Mouse (Mus musculus) common myeloid progenitor, adult 5-6 weeks (primary cell): ENCODE data around the gene Gpalpp1. TPM values are rescaled to one million over a fixed set of nuclear protein-coding genes. Genes with fewer than 3 reads are reported as not detected.

Experiments used
- ATAC-seq: replicated peaks from 2 replicates; pipeline ENCODE4 v1.8.0; 2016; ENCODE audit warnings: low read depth, mild to moderate bottlenecking, moderate TSS enrichment, inconsistent platforms; ENCODE audit not compliant: poor library complexity, severe bottlenecking
- total RNA-seq: library from RNA; stranded (forward); fragments of 200-1000, 187-1606 nt; gene quantifications from 2 replicates; pipeline ENCODE4 v1.2.3, GENCODE M21; 2017

The Gpalpp1 gene
- total RNA-seq, 1 experiment from 2014 or later, result 39.5 TPM

DNA sequence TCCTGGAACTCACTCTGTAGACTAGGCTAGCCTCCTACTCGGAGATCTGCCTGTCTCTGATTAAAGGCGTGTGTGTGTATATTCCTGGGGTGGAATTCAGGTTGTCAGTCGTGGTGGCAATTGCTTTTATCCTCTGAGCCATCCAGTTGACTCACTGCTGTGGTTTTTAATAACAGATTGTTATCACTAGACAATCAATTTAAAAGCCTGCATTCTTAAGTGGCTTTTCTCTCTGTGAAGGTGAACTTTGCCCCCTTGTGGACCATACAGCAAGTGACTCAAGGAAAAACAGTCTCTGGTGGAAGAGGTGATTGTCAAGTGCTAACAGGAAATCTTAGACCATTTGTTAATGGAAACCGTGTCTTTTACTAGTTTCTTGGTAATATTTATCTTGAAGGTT lies 8.4 kb upstream of the Gpalpp1 start:
- 0 out of 2 replicates have a peak, but pooled peaks have one; percentile 38 for ATAC-seq

DNA sequence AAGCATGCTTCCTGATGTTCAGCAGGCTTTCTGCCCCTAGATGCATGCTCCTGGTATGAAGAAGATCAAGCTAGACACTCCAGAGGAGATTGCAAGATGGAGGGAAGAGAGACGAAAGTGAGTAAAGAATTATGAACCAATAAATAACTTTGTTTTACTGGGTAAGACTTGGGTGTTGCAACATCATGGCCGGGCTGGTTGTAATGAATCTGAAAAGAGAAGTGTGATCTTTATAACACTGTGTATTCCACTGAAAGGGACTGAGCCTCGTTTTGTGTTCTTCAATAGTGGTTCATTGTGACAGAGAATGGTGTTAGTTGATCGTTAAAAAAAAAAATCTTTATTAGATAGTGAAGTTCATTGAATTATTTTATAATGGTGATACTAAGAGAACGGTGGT lies 5.2 kb upstream of the Gpalpp1 start:
- no peak for ATAC-seq

DNA sequence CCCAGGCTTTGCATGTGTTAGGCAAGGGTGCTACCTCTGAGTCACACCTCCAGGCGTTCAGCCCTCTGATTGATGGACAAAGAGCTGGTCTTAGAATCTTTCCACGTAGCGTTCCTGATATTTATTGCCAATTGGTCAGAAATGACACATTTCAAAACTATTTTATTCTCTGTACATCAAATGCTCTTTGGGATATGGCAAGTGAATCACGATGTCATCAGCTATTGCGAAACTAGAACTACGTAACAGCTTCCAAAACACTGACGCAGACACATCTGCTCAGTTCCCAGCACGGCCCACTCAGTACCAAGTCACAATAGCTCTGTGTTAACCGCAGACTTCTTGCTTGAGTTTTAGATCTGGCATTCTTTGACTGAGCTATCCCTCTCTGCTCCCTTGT lies 11.0 kb downstream of the Gpalpp1 start:
- ATAC-seq, result no peak

DNA sequence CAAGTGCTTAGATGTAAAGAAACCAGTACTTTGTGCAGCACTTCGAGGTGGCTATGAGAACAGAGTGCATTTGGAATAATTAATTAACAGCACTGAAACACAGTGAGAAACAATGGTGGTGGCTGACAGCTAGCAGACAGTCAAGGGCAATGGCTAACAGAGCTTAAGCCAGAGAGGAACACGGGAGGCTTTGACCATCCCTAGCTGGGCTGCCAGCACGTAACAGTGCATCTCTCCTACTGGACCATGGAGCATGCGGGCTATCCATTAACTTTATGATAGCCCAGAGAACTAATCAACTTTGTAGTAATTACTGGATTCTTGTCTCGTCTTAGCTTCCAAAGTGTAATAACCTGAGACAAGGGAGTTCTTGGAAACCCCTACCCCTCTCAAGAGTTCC lies 12.7 kb downstream of the Gpalpp1 start:
- no peak for ATAC-seq

- no peak for ATAC-seq
Measured at GRCm38 (mm10) chr14:76097244-76097643, 13.3 kb downstream of the Gpalpp1 start.

DNA sequence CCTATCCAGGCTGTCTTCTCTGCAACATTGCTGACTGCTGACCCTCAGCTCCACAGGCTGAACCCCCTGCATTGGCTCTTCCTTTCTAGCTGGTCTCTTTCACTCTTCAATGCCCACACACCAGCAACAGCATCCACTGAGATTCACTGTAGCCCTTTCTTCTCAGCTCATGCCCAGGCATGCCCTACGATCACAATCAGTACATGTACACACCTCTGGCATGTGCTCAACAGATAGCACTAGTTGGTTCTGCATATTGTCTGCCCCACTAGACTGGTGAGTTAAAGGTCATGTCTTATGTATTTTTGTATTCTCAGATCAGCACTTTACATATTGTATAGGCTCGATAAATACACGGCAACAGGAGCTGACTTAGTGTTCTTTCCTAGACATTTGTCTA lies 26.4 kb downstream of the Gpalpp1 start:
- no peak for ATAC-seq

- ATAC-seq, result no peak
Measured at GRCm38 (mm10) chr14:76082086-76082636, 28.4 kb downstream of the Gpalpp1 start.

DNA sequence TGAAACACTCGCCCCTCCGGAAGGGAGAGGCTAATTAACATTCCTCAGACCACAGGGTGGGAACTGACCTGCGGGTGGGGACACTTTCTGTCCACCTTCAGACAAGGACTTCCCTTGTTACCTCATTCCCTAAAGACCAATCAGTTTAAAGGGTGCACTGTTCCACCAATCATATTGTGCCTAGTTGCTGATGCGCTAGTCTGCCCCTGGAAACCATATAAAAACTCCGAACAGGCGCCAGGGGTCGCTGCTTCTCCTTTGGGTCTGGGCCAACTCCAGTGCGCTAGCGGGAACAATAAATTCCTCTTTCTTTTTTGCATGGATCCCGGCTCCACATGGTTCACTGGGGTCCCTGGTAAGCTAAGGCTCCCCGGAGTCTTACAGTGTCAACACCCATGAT lies 29.1 kb downstream of the Gpalpp1 start:
- no peak for ATAC-seq

- ATAC-seq, result peak; percentile 45; the same call in 1 of the 2 replicates
Measured at GRCm38 (mm10) chr14:76077088-76077491, 33.5 kb downstream of the Gpalpp1 start.

DNA sequence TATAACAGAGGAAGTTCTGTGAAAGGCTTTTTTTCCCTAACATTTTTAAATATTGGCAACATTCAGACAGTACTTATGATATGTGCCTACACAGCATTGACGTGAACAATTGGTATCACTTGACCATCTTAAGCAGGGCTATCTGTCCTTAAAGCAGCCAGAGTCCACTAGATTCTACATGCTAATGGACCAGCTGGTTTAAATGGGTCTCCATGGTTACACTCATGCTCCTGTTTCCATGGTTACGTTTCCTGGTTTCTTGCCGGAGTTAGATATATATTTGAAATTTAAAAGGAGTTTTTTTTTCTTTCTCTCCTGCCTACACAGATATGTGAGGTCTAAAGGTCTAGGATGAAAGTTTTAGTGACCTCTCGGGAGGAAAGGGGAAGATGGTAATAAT lies 34.0 kb downstream of the Gpalpp1 start:
- no peak for ATAC-seq

- ATAC-seq, result no peak
Measured at GRCm38 (mm10) chr14:76075721-76076120, 34.8 kb downstream of the Gpalpp1 start.

DNA sequence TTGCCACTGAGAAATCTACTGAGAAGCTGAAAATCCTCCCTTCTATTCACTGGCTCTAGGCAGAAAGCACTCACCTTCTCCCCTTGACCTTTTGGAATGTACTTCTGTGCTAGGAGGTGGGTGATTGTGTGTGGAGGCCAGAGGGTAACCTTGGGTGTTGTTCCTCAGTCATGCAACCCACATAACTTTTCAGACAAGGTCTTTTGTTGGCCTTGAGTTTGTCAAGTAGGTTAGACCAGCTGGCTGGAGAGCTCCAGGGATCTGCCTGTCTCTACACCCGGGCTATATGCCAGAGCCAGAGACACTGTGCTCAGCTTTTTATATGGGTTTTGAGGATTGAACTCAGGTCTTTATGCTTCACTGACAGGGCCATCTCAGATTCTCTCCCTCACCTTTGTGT lies 36.4 kb downstream of the Gpalpp1 start:
- ATAC-seq, result no peak

- ATAC-seq, result no peak
Measured at GRCm38 (mm10) chr14:76072626-76073025, 37.9 kb downstream of the Gpalpp1 start.

GRCm38 (mm10) chr14:76069296-76069695 lies 41.3 kb downstream of the Gpalpp1 start:
- no peak for ATAC-seq

DNA sequence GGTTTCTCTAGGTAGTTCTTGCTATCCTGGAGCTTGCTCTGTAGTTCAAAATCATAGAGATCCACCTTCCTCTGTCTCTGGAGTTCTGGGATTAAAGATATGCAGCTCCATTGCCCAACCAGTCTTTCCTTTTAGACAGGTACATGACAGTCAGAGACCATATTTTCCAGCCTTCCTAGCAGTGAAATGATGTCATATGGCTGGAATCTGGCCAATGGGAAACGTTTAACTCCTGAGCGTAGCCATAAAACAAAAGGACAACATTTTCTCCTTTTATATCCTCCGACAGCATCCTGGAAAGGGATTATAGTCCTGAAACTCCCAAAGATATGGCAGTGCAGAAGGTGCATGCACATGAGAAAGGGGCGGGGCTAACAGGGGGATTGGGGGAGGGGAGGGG lies 42.3 kb downstream of the Gpalpp1 start:
- no peak for ATAC-seq

DNA sequence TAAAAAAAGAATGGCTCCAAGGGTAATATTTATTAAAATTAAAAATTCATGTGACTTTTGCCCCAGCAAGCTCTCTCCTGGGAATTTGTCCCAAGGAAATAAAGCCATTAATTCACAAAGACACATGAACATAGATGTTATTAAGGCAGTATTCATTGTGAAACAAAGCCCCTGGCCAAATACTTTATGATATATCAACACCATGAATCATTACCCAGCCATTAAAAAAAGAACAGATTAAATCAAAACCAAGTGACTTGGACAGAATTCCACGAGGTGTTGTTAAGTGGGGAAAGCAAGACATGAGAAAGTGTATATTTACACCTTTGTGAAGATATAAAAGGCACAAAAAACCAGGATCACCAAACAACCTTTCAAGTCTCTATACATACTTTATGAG lies 43.3 kb downstream of the Gpalpp1 start:
- no peak for ATAC-seq

DNA sequence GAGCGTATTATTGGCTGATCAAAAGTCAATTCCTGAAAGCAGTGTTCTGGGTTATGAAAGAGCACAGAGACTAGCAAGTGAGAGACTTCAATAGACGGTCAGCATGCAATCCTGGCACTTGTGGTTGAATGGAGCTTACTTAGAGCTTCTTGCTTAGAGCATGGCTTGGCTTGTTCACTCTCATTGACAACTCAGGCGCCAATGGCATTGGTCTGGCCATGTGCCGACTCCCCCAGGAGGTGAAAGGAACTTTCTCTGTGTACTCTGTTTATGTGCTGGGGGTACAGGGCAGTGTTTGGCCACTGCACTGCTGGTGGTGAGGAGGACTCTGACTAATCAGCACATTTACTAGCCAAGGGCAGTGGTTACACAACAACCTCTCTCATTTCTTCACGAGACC lies 51.1 kb downstream of the Gpalpp1 start:
- no peak for ATAC-seq

- ATAC-seq, result no peak
Measured at GRCm38 (mm10) chr14:76053726-76054125, 56.8 kb downstream of the Gpalpp1 start.

- ATAC-seq, result no peak
Measured at GRCm38 (mm10) chr14:76051966-76052365, 58.6 kb downstream of the Gpalpp1 start.

DNA sequence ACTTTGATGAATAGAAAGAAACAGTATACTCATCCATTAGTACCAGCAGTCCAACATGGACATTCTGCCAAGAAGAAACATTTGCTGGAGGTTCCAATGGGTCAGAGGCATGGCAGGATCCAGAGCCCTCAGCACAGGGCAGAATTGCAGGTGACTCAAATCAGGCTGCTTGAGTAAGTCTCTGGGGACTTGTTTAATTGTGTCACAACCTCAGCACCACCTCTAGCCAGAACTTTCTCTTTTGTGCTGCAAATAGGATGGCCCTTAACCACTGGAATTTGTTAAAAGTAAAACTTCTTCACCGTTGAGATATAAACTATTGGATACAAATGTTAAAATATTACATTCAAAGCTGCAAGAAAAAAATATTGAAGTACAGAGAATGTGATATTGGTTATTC lies 64.8 kb downstream of the Gpalpp1 start:
- no peak for ATAC-seq

GRCm38 (mm10) chr14:76044164-76044557 lies 66.4 kb downstream of the Gpalpp1 start:
- no peak for ATAC-seq

GRCm38 (mm10) chr14:76043251-76044163 lies 67.1 kb downstream of the Gpalpp1 start:
- ATAC-seq, result no peak
